Mouse (Mus musculus) naive thymus-derived CD4-positive, alpha-beta T cell, adult 5 months (primary cell): ENCODE data around the gene Il17a. TPM values are rescaled to one million over a fixed set of nuclear protein-coding genes. Genes with fewer than 3 reads are reported as not detected.

Source experiments
- polyA plus RNA-seq: library from polyadenylated mRNA; unstranded; fragments of 100-300 nt; shearing (Covaris generic); gene quantifications from one replicate; pipeline ENCODE4 v1.2.1, GENCODE M21; 2017

Gene Il17a
- not detected for polyA plus RNA-seq

GRCm38 (mm10) chr1:20730903-20731302, at the start of gene Il17a:
Il17a (plus strand) TSS chr1:20730905.

Other genes with a start within 250 kb of the Il17a start
- 0.19 TPM for gene Pkhd1, start 112.8 kb upstream of the Il17a start, polyA plus RNA-seq
- gene Il17f, start 59.7 kb downstream of the Il17a start, polyA plus RNA-seq = not detected
- gene Mcm3, start 89.4 kb downstream of the Il17a start, polyA plus RNA-seq = 43.4 TPM
- 2.9 TPM for gene Paqr8, start 159.7 kb downstream of the Il17a start, polyA plus RNA-seq
- 0.32 TPM for gene Efhc1, start 220.7 kb downstream of the Il17a start, polyA plus RNA-seq